Mouse (Mus musculus) forebrain, embryonic 12.5 days (tissue): ENCODE results near the gene Dusp12. TPM values are rescaled to one million over a fixed set of nuclear protein-coding genes. Genes with fewer than 3 reads are reported as not detected.

Source experiments
- ATAC-seq: fragments of 200-750 bp; cut with Nextera tagmentation; 2 replicates; pipeline ENCODE4 v1.8.0; 2017; ENCODE audit warnings: moderate TSS enrichment; ENCODE audit not compliant: low FRiP score
- H3K27ac ChIP-seq: fragments of 300-500 bp; sonication (generic); 2 replicates; pipeline ENCODE4 v1.5.1; 2016; ENCODE audit warnings: mild to moderate bottlenecking
- H3K27me3 ChIP-seq: fragments of 300-500 bp; sonication (generic); 2 replicates; pipeline ENCODE4 v1.6.1; 2016; ENCODE audit warnings: mild to moderate bottlenecking
- H3K36me3 ChIP-seq: fragments of 300-500 bp; sonication (generic); replicated peaks from 2 replicates; pipeline ENCODE4 v1.6.1; 2016; ENCODE audit warnings: mild to moderate bottlenecking
- H3K4me1 ChIP-seq: fragments of 300-500 bp; sonication (generic); 2 replicates; pipeline ENCODE4 v1.6.1; 2016
- H3K4me2 ChIP-seq: fragments of 300-500 bp; sonication (generic); 2 replicates; pipeline ENCODE4 v1.6.1; 2016; ENCODE audit warnings: mild to moderate bottlenecking, moderate library complexity
- H3K4me3 ChIP-seq: fragments of 300-500 bp; sonication (generic); replicated peaks from 2 replicates; pipeline ENCODE4 v1.5.1; 2016; ENCODE audit warnings: mild to moderate bottlenecking
- H3K9ac ChIP-seq: fragments of 300-500 bp; sonication (generic); 2 replicates; pipeline ENCODE4 v1.6.1; 2016; ENCODE audit warnings: mild to moderate bottlenecking
- H3K9me3 ChIP-seq: fragments of 300-500 bp; sonication (generic); 2 replicates; pipeline ENCODE4 v1.6.1; 2016
- WGBS: fragments of 180-500 bp; shearing (Covaris S2); methylation state at CpG from one replicate; pipeline ENCODE4 v1.1.7; 2016; 5-methylcytosine and 5-hydroxymethylcytosine counted together
- polyA plus RNA-seq: library from polyadenylated mRNA; unstranded; fragments of >200 nt; fragmentation: Nextera tagmentation; extraction: Ambion mirVana; gene quantifications from 2 replicates; pipeline ENCODE4 v1.2.1, GENCODE M21; 2016

Dusp12 gene
- polyA plus RNA-seq, result 28.6 and 33.3 TPM in 2 replicates

DNA sequence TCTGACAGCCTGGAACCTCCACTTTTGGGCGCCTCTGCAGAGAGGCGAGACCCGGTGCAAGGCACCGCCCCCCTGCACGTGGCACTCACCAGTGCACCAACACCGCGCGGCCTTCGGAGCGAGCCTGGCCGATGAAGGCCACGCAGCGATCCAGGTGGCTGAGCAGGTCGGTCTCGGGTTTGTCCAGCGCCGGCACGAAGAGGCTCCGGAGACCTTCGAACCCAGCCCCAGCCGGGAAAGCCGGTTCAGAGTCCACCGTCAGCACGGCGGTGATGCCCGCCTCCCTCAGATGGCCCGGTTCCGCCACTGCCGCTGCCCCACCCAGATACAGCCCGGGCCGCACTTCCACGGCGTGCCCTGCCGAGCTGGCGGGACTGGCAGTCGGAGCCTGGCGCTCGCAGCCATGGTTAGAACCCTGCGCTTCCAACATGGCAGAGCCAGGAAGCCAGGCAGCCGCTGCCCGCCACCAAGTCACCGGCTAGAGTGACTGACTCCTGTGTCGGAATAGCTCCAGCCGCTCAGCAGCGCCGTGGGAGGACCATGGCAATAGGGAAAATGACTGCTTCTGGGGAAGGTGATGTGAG lies at the start of gene Dusp12, which contains the start of gene Gm26620:
TSS of gene Dusp12 (minus strand) at position 563 of the 584 bp plus-strand sequence.
TSS of gene Gm26620 (plus strand) at position 88 of the 584 bp plus-strand sequence.
- H3K9me3 ChIP-seq, result no peaks in the 10 kb centered on the region
- no peaks in the 10 kb centered on the region for H3K27me3 ChIP-seq
- H3K4me1 ChIP-seq, result peaks cover 10% of the 10 kb centered on the region
- H3K4me3 ChIP-seq, result peak within 1 kb of the TSS; percentile 80
- ATAC-seq, result peak; percentile 95
- peak within 1 kb of the TSS; percentile 74 for H3K27ac ChIP-seq
- H3K4me2 ChIP-seq, result peak within 1 kb of the TSS; percentile 75
- WGBS, result under 1% methylated on average over 46 of the region's 46 CpGs
- H3K36me3 ChIP-seq, result no peaks in the 10 kb centered on the region; the same call in 1 of the 2 replicates
- peak within 1 kb of the TSS; percentile 88 for H3K9ac ChIP-seq

- 84% methylated on average over 2 of the region's 2 CpGs for WGBS
- Histone ChIP-seq H3K4me1 (no peaks in the 10 kb centered on the region), H3K9me3 (no peaks in the 10 kb centered on the region), H3K36me3 (no peaks in the 10 kb centered on the region), H3K9ac (no peak overlapping the region), H3K4me2 (no peak overlapping the region), H3K4me3 (no peak overlapping the region), H3K27me3 (no peaks in the 10 kb centered on the region), H3K27ac (no peak overlapping the region)
- ATAC-seq, result no peak
Measured at GRCm38 (mm10) chr1:170934383-170934782, 49.0 kb upstream of the Dusp12 start.

- Histone ChIP-seq H3K4me1 (no peaks in the 10 kb centered on the region), H3K27me3 (no peaks in the 10 kb centered on the region), H3K27ac (no peak overlapping the region), H3K9ac (no peak overlapping the region), H3K9me3 (no peaks in the 10 kb centered on the region), H3K4me2 (no peak overlapping the region), H3K4me3 (no peak overlapping the region), H3K36me3 (no peaks in the 10 kb centered on the region)
- ATAC-seq, result no peak
- 85% methylated on average over 1 of the region's 1 CpGs for WGBS
Measured at GRCm38 (mm10) chr1:170933940-170934339, 48.6 kb upstream of the Dusp12 start.

- H3K9ac ChIP-seq, result no peak overlapping the region
- H3K9me3 ChIP-seq, result no peaks in the 10 kb centered on the region
- no peak overlapping the region for H3K4me3 ChIP-seq
- no peaks in the 10 kb centered on the region for H3K4me1 ChIP-seq
- WGBS, result 81% methylated on average over 6 of the region's 6 CpGs
- H3K27ac ChIP-seq, result no peak overlapping the region
- H3K27me3 ChIP-seq, result no peaks in the 10 kb centered on the region
- H3K4me2 ChIP-seq, result no peak overlapping the region
- no peaks in the 10 kb centered on the region for H3K36me3 ChIP-seq
- no peak for ATAC-seq
Measured at GRCm38 (mm10) chr1:170933386-170933920, 48.1 kb upstream of the Dusp12 start.

DNA sequence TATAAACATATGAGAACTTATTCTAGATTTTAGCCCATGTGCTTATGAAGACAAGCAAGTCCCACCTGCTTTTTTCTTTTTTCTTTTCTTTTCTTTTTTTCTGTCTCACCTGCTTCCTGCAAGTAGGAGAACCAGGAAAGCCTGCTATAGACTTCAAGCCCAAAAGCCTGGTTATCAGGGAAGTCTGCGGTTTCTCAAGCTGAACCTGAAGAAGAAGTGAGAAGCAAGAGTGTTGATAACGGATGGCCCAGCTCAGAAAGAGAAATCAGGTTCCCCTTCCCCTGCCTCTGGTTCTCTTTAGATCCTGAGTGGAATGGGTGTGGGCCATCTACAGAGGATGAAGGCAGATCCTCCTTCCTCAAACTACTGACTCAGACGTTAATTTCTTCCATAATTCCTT lies 46.7 kb upstream of the Dusp12 start:
- no peak for ATAC-seq
- no peaks in the 10 kb centered on the region for H3K9me3 ChIP-seq
- no peaks in the 10 kb centered on the region for H3K36me3 ChIP-seq
- H3K4me1 ChIP-seq, result no peaks in the 10 kb centered on the region
- H3K9ac ChIP-seq, result no peak overlapping the region
- WGBS, result 86% methylated on average over 3 of the region's 3 CpGs
- no peak overlapping the region for H3K4me2 ChIP-seq
- H3K4me3 ChIP-seq, result no peak overlapping the region
- no peaks in the 10 kb centered on the region for H3K27me3 ChIP-seq
- H3K27ac ChIP-seq, result no peak overlapping the region

- Histone ChIP-seq H3K27me3 (no peaks in the 10 kb centered on the region), H3K9me3 (no peaks in the 10 kb centered on the region), H3K27ac (no peak overlapping the region), H3K4me2 (no peak overlapping the region), H3K36me3 (no peaks in the 10 kb centered on the region), H3K9ac (no peak overlapping the region), H3K4me3 (no peak overlapping the region), H3K4me1 (no peaks in the 10 kb centered on the region)
- ATAC-seq, result no peak
- WGBS, result 87% methylated on average over 4 of the region's 4 CpGs
Measured at GRCm38 (mm10) chr1:170929245-170929644, 43.9 kb upstream of the Dusp12 start.

- no peak for ATAC-seq
- Histone ChIP-seq H3K36me3 (no peaks in the 10 kb centered on the region), H3K9ac (no peak overlapping the region), H3K27ac (no peak overlapping the region), H3K4me1 (no peaks in the 10 kb centered on the region), H3K9me3 (no peaks in the 10 kb centered on the region), H3K4me2 (no peak overlapping the region), H3K4me3 (no peak overlapping the region), H3K27me3 (no peaks in the 10 kb centered on the region)
- 82% methylated on average over 2 of the region's 2 CpGs for WGBS
Measured at GRCm38 (mm10) chr1:170928467-170928866, 43.1 kb upstream of the Dusp12 start.

GRCm38 (mm10) chr1:170927378-170927777 lies 42.0 kb upstream of the Dusp12 start, which contains the start of gene Fcrla:
Gene Fcrla, minus strand, starts transcription at chr1:170927583.
- Histone ChIP-seq H3K36me3 (no peaks in the 10 kb centered on the region), H3K4me1 (no peaks in the 10 kb centered on the region), H3K9ac (no peak within 1 kb of the TSS), H3K9me3 (no peaks in the 10 kb centered on the region), H3K27me3 (no peaks in the 10 kb centered on the region), H3K4me2 (no peak within 1 kb of the TSS), H3K27ac (no peak within 1 kb of the TSS), H3K4me3 (no peak within 1 kb of the TSS)
- no peak for ATAC-seq
- WGBS, result 85% methylated on average over 3 of the region's 3 CpGs

GRCm38 (mm10) chr1:170926941-170927340 lies 41.6 kb upstream of the Dusp12 start:
- no peak overlapping the region for H3K4me2 ChIP-seq
- ATAC-seq, result no peak
- no peaks in the 10 kb centered on the region for H3K36me3 ChIP-seq
- WGBS, result 61% methylated on average over 6 of the region's 6 CpGs
- no peak overlapping the region for H3K4me3 ChIP-seq
- no peak overlapping the region for H3K27ac ChIP-seq
- no peak overlapping the region for H3K9ac ChIP-seq
- no peaks in the 10 kb centered on the region for H3K4me1 ChIP-seq
- no peaks in the 10 kb centered on the region for H3K9me3 ChIP-seq
- no peaks in the 10 kb centered on the region for H3K27me3 ChIP-seq

GRCm38 (mm10) chr1:170924485-170924884 lies 39.1 kb upstream of the Dusp12 start:
- Histone ChIP-seq H3K9me3 (no peaks in the 10 kb centered on the region), H3K9ac (no peak overlapping the region), H3K4me2 (no peak overlapping the region), H3K27ac (no peak overlapping the region), H3K4me3 (no peak overlapping the region), H3K36me3 (no peaks in the 10 kb centered on the region), H3K27me3 (no peaks in the 10 kb centered on the region), H3K4me1 (no peaks in the 10 kb centered on the region)
- WGBS, result 89% methylated on average over 6 of the region's 6 CpGs
- no peak for ATAC-seq

GRCm38 (mm10) chr1:170919308-170919707 lies 34.0 kb upstream of the Dusp12 start:
- H3K36me3 ChIP-seq, result no peaks in the 10 kb centered on the region
- H3K9ac ChIP-seq, result no peak overlapping the region
- no peaks in the 10 kb centered on the region for H3K27me3 ChIP-seq
- ATAC-seq, result no peak
- H3K27ac ChIP-seq, result no peak overlapping the region
- H3K4me3 ChIP-seq, result no peak overlapping the region
- 91% methylated on average over 8 of the region's 8 CpGs for WGBS
- no peaks in the 10 kb centered on the region for H3K4me1 ChIP-seq
- no peaks in the 10 kb centered on the region for H3K9me3 ChIP-seq
- no peak overlapping the region for H3K4me2 ChIP-seq

GRCm38 (mm10) chr1:170915657-170916056 lies 30.3 kb upstream of the Dusp12 start:
- Histone ChIP-seq H3K9me3 (no peaks in the 10 kb centered on the region), H3K4me1 (no peaks in the 10 kb centered on the region)

More at GRCm38 (mm10) chr1:170915657-170916056, 30.3 kb upstream of the Dusp12 start:
- no peak for ATAC-seq
- no peaks in the 10 kb centered on the region for H3K36me3 ChIP-seq
- no peak overlapping the region for H3K27ac ChIP-seq
- H3K9ac ChIP-seq, result no peak overlapping the region
- no peak overlapping the region for H3K4me2 ChIP-seq
- H3K4me3 ChIP-seq, result no peak overlapping the region
- 0 out of 2 replicates have a peak, but pooled peaks cover under 1% of the 10 kb centered on the region for H3K27me3 ChIP-seq
- WGBS, result 87% methylated on average over 5 of the region's 5 CpGs
